Mouse (Mus musculus) intestine, embryonic 16.5 days (tissue): ENCODE data around the gene A630076J17Rik. TPM values are rescaled to one million over a fixed set of nuclear protein-coding genes. Genes with fewer than 3 reads are reported as not detected.
A peak's percentile ranks its signal among the peaks of the same experiment; 100 is the strongest.

Source experiments
- ATAC-seq: fragments of 200-750 bp; cut with Nextera tagmentation; 2 replicates; pipeline ENCODE4 v1.8.0; 2017; ENCODE audit warnings: moderate TSS enrichment, moderate library complexity
- H3K27ac ChIP-seq: fragments of 300-500 bp; sonication (generic); 2 replicates; pipeline ENCODE4 v1.5.1; 2014; ENCODE audit warnings: mild to moderate bottlenecking, low read length
- H3K27me3 ChIP-seq: fragments of 300-500 bp; sonication (generic); replicated peaks from 2 replicates; pipeline ENCODE4 v1.6.1; 2014; ENCODE audit warnings: low read length, control low read depth, mixed read lengths; ENCODE audit not compliant: control insufficient read depth, insufficient read depth
- H3K36me3 ChIP-seq: fragments of 300-500 bp; sonication (generic); 2 replicates; pipeline ENCODE4 v1.6.1; 2014; ENCODE audit warnings: low read length, control low read depth; ENCODE audit not compliant: control insufficient read depth, insufficient read depth
- H3K4me1 ChIP-seq: fragments of 300-500 bp; sonication (generic); 2 replicates; pipeline ENCODE4 v1.6.1; 2014; ENCODE audit warnings: low read length, control low read depth, mixed read lengths; ENCODE audit not compliant: control insufficient read depth, insufficient read depth
- H3K4me2 ChIP-seq: fragments of 300-500 bp; sonication (generic); 2 replicates; pipeline ENCODE4 v1.6.1; 2014; ENCODE audit warnings: low read depth, low read length, control low read depth
- H3K4me3 ChIP-seq: fragments of 300-500 bp; sonication (generic); 2 replicates; pipeline ENCODE4 v1.5.1; 2014; ENCODE audit warnings: mild to moderate bottlenecking, low read length
- H3K9ac ChIP-seq: fragments of 300-500 bp; sonication (generic); 2 replicates; pipeline ENCODE4 v1.6.1; 2014; ENCODE audit warnings: low read depth, low read length
- H3K9me3 ChIP-seq: fragments of 300-500 bp; sonication (generic); 2 replicates; pipeline ENCODE4 v1.6.1; 2016; ENCODE audit warnings: low read length, control low read depth; ENCODE audit not compliant: control insufficient read depth
- WGBS: fragments of 180-500 bp; shearing (Covaris S2); extraction: QIAGEN DNeasy Blood & Tissue Kit; methylation state at CpG from one replicate; pipeline ENCODE4 v1.1.7; 2014; 5-methylcytosine and 5-hydroxymethylcytosine counted together
- polyA plus RNA-seq: library from polyadenylated mRNA; unstranded; fragments of >200 nt; fragmentation: Nextera tagmentation; extraction: Ambion mirVana; gene quantifications from 2 replicates; pipeline ENCODE4 v1.2.1, GENCODE M21; 2015

Gene A630076J17Rik
- polyA plus RNA-seq, 1 experiment from 2014 or later: not detected

GRCm38 (mm10) chr3:107241389-107242094 lies 11.1 kb downstream of the A630076J17Rik start:
- H3K4me2 ChIP-seq: no peak overlapping the region
- H3K9ac ChIP-seq: no peak overlapping the region
- no peaks in the 10 kb centered on the region for H3K36me3 ChIP-seq
- no peaks in the 10 kb centered on the region for H3K9me3 ChIP-seq
- no peaks in the 10 kb centered on the region for H3K4me1 ChIP-seq
- ATAC-seq: no peak
- H3K27me3 ChIP-seq: no peaks in the 10 kb centered on the region
- 54% methylated on average over 14 of the region's 14 CpGs for WGBS
- no peak overlapping the region for H3K4me3 ChIP-seq
- H3K27ac ChIP-seq: no peak overlapping the region

- Histone ChIP-seq H3K36me3 (no peaks in the 10 kb centered on the region), H3K27me3 (no peaks in the 10 kb centered on the region), H3K4me2 (no peak overlapping the region), H3K9me3 (no peaks in the 10 kb centered on the region), H3K4me1 (no peaks in the 10 kb centered on the region), H3K4me3 (no peak overlapping the region), H3K27ac (no peak overlapping the region), H3K9ac (no peak overlapping the region)
- no peak for ATAC-seq
- 83% methylated on average over 6 of the region's 6 CpGs for WGBS
These were observed 16.5 kb downstream of the A630076J17Rik start for GRCm38 (mm10) chr3:107246876-107247275.

- peak; percentile 56; the same call in 1 of the 2 replicates for ATAC-seq
- 52% methylated on average over 3 of the region's 3 CpGs for WGBS
- Histone ChIP-seq H3K4me1 (no peaks in the 10 kb centered on the region), H3K27ac (no peak overlapping the region), H3K4me2 (no peak overlapping the region), H3K4me3 (no peak overlapping the region), H3K9ac (no peak overlapping the region), H3K9me3 (no peaks in the 10 kb centered on the region), H3K36me3 (no peaks in the 10 kb centered on the region), H3K27me3 (no peaks in the 10 kb centered on the region)
These were observed 18.6 kb downstream of the A630076J17Rik start for GRCm38 (mm10) chr3:107249042-107249441.

GRCm38 (mm10) chr3:107250320-107250719 lies 19.9 kb downstream of the A630076J17Rik start:
- H3K9ac ChIP-seq: no peak overlapping the region
- no peak overlapping the region for H3K4me2 ChIP-seq
- H3K4me1 ChIP-seq: no peaks in the 10 kb centered on the region
- no peaks in the 10 kb centered on the region for H3K9me3 ChIP-seq
- no peak for ATAC-seq
- H3K27me3 ChIP-seq: no peaks in the 10 kb centered on the region
- H3K27ac ChIP-seq: no peak overlapping the region
- 19% methylated on average over 2 of the region's 2 CpGs for WGBS
- no peak overlapping the region for H3K4me3 ChIP-seq
- H3K36me3 ChIP-seq: no peaks in the 10 kb centered on the region

GRCm38 (mm10) chr3:107252035-107252434 lies 21.6 kb downstream of the A630076J17Rik start:
- Histone ChIP-seq H3K9ac (no peak overlapping the region), H3K4me1 (no peaks in the 10 kb centered on the region), H3K27ac (no peak overlapping the region), H3K36me3 (no peaks in the 10 kb centered on the region), H3K27me3 (no peaks in the 10 kb centered on the region), H3K4me2 (no peak overlapping the region), H3K4me3 (no peak overlapping the region), H3K9me3 (no peaks in the 10 kb centered on the region)
- ATAC-seq: no peak
- 50% methylated on average over 4 of the region's 4 CpGs for WGBS

GRCm38 (mm10) chr3:107253925-107254324 lies 23.5 kb downstream of the A630076J17Rik start:
- Histone ChIP-seq H3K4me3 (no peak overlapping the region), H3K27ac (no peak overlapping the region), H3K36me3 (no peaks in the 10 kb centered on the region), H3K4me2 (no peak overlapping the region), H3K9me3 (no peaks in the 10 kb centered on the region), H3K4me1 (no peaks in the 10 kb centered on the region), H3K9ac (no peak overlapping the region), H3K27me3 (no peaks in the 10 kb centered on the region)
- no peak for ATAC-seq
- WGBS: 50% methylated on average over 5 of the region's 5 CpGs

GRCm38 (mm10) chr3:107255992-107256391 lies 25.6 kb downstream of the A630076J17Rik start:
- H3K9ac ChIP-seq: no peak overlapping the region
- no peak for ATAC-seq
- no peak overlapping the region for H3K27ac ChIP-seq
- no peaks in the 10 kb centered on the region for H3K9me3 ChIP-seq
- H3K4me2 ChIP-seq: no peak overlapping the region
- no peak overlapping the region for H3K4me3 ChIP-seq
- H3K27me3 ChIP-seq: no peaks in the 10 kb centered on the region
- WGBS: 81% methylated on average over 3 of the region's 3 CpGs
- H3K4me1 ChIP-seq: 0 out of 2 replicates have a peak, but pooled peaks cover 2% of the 10 kb centered on the region
- H3K36me3 ChIP-seq: no peaks in the 10 kb centered on the region

GRCm38 (mm10) chr3:107256724-107257123 lies 26.3 kb downstream of the A630076J17Rik start:
- Histone ChIP-seq H3K9me3 (no peaks in the 10 kb centered on the region), H3K9ac (no peak overlapping the region), H3K36me3 (no peaks in the 10 kb centered on the region), H3K4me2 (no peak overlapping the region), H3K27me3 (no peaks in the 10 kb centered on the region), H3K27ac (no peak overlapping the region), H3K4me1 (0 out of 2 replicates have a peak, but pooled peaks cover 5% of the 10 kb centered on the region), H3K4me3 (no peak overlapping the region)
- no peak for ATAC-seq
- 42% methylated on average over 7 of the region's 7 CpGs for WGBS

- Histone ChIP-seq H3K27ac (no peak overlapping the region), H3K9me3 (no peaks in the 10 kb centered on the region), H3K4me1 (0 out of 2 replicates have a peak, but pooled peaks cover 5% of the 10 kb centered on the region), H3K27me3 (no peaks in the 10 kb centered on the region), H3K4me3 (no peak overlapping the region), H3K4me2 (no peak overlapping the region), H3K9ac (no peak overlapping the region), H3K36me3 (no peaks in the 10 kb centered on the region)
- WGBS: 49% methylated on average over 5 of the region's 5 CpGs
- no peak for ATAC-seq
These were observed 27.5 kb downstream of the A630076J17Rik start for GRCm38 (mm10) chr3:107257924-107258323.
